Mouse (Mus musculus): Measurements from ENCODE around the gene Hoxb9. TPM values are rescaled to one million over a fixed set of nuclear protein-coding genes. Genes with fewer than 3 reads are reported as not detected.

The Hoxb9 gene
- polyA plus RNA-seq, 1 experiment: 27.8 TPM

DNA sequence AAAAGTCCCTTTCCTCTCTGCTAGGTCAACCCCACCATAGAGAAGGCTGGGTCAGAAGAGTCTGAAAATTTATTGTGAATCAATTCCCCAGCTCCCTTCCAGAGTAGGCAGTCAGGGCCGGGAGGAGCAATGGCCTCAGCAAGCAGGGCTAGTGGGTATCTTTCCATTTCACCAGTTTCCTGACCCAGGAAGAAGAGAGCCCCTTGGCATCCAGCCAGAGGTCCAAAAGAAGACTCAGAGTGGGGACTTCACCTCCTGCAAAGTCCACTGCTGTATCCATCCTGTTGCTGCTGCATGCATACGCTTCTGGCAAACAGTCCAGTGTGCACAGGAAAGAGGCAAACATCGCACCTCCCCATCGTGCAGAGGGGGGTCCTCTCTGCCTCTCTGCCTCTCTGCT is 4.6 kb downstream of the Hoxb9 start:
- WGBS: 17% methylated on average over 4 of the region's 4 CpGs
- H3K27me3 ChIP-seq (replicated peaks; ENCODE audit: control insufficient read depth, insufficient read depth, low read length): no peaks in the 10 kb centered on the region
- no peak overlapping the region for H3K4me3 ChIP-seq (ENCODE audit: insufficient read depth, low read depth, low read length)
- peak; percentile 67 for DNase-seq
- no peaks in the 10 kb centered on the region for H3K36me3 ChIP-seq (ENCODE audit: control insufficient read depth, insufficient read depth, low read length)
- H3K27ac ChIP-seq (ENCODE audit: insufficient read depth, low read depth, low read length): peak overlapping the region; percentile 42; the same call in 1 of the 2 replicates
- no peak for TF ChIP-seq POLR2A (IDR thresholded peaks at IDR 0.05; ENCODE audit: low read depth, low read length)
- no peak for TF ChIP-seq CTCF (conservative IDR thresholded peaks at IDR 0.05; ENCODE audit: insufficient read depth, insufficient read length, low read depth, low read length)
- H3K4me1 ChIP-seq (ENCODE audit: control insufficient read depth, insufficient read depth, low read length): peaks cover 18% of the 10 kb centered on the region; the same call in 1 of the 2 replicates

DNA sequence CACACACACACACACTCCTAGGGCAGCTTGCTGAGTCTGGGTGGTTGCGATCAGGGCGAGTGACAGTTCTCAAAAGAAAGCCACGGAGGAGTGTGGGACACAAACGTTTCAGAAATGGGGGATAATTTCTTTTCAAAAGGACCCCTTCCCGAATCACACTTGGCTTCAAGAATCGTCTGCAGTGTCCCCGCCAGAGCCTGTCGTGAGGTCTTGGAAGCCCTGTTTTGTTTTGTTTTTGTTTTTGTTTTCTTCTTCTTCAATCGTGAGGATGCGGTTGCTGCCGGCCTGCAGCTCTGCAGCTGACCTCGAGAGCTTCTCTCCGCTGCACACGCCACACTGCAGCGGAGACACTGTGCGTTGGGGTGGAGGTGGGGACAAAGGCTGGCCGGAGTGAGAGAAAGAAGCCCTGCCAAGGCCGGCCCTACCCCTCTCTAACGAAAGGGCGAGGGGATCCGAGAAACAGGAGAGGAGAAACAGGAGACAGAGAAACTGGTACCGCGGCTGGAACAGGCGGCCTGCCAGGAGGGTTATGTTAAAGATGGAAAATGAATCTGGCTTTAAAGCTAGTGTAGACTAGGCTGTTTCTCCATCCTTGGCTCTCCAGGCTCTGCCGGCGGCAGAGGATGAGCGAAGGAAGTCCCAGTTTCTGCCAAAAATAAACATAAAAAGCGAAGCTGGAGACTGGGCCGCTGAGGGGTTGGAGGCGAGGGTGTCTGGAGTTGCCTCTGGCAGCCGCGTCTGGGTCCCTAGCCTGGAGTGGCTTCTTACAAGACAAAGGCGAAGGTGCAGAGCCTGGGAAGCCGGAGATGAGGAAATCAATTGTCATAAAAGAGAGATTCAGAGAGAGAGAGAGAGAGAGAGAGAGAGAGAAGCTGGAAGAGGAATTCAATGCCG is 6.1 kb downstream of the Hoxb9 start:
- H3K36me3 ChIP-seq (ENCODE audit: control insufficient read depth, insufficient read depth, low read length): no peaks in the 10 kb centered on the region
- no peaks in the 10 kb centered on the region for H3K27me3 ChIP-seq (replicated peaks; ENCODE audit: control insufficient read depth, insufficient read depth, low read length)
- no peak for TF ChIP-seq POLR2A (IDR thresholded peaks at IDR 0.05; ENCODE audit: low read depth, low read length)
- no peak for TF ChIP-seq CTCF (conservative IDR thresholded peaks at IDR 0.05; ENCODE audit: insufficient read depth, insufficient read length, low read depth, low read length)
- H3K27ac ChIP-seq (ENCODE audit: insufficient read depth, low read depth, low read length): peak overlapping the region; percentile 72
- DNase-seq: no peak
- 24% methylated on average over 35 of the region's 35 CpGs for WGBS
- H3K4me1 ChIP-seq (ENCODE audit: control insufficient read depth, insufficient read depth, low read length): peaks cover 17% of the 10 kb centered on the region; the same call in 1 of the 2 replicates
- peak overlapping the region; percentile 39 for H3K4me3 ChIP-seq (ENCODE audit: insufficient read depth, low read depth, low read length)

- peak overlapping the region; percentile 72 for H3K27ac ChIP-seq (ENCODE audit: insufficient read depth, low read depth, low read length)
- peak overlapping the region; percentile 42 for H3K4me3 ChIP-seq (ENCODE audit: insufficient read depth, low read depth, low read length)
- DNase-seq: no peak
- H3K4me1 ChIP-seq (ENCODE audit: control insufficient read depth, insufficient read depth, low read length): peaks cover 12% of the 10 kb centered on the region; the same call in 1 of the 2 replicates
- WGBS: 27% methylated on average over 14 of the region's 14 CpGs
- H3K27me3 ChIP-seq (replicated peaks; ENCODE audit: control insufficient read depth, insufficient read depth, low read length): no peaks in the 10 kb centered on the region
- TF ChIP-seq POLR2A (IDR thresholded peaks at IDR 0.05; ENCODE audit: low read depth, low read length): no peak
- no peak for TF ChIP-seq CTCF (conservative IDR thresholded peaks at IDR 0.05; ENCODE audit: insufficient read depth, insufficient read length, low read depth, low read length)
- no peaks in the 10 kb centered on the region for H3K36me3 ChIP-seq (ENCODE audit: control insufficient read depth, insufficient read depth, low read length)
These were observed 7.1 kb downstream of the Hoxb9 start for GRCm38 (mm10) chr11:96278324-96278723.

DNA sequence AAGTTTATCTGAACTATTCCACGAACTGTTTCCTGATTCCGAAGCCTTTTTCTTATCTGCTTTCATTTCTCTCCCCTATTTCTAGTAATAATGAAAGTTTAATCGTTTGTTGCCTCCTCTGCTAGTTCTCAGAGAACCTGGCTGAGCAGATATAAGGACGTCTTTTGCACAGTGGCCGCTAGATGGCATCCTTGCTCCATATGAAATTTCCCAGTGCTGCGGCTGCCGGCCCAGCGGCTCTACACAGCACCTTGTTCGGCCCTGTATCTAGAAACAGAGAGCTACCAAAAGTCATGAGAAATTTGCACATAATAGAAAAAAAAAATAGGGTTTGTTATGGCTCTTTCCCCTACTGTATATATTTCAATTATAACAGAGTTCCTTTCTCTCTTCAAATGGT is 7.5 kb downstream of the Hoxb9 start:
- under 1% methylated on average over 9 of the region's 9 CpGs for WGBS
- no peak overlapping the region for H3K27ac ChIP-seq (ENCODE audit: insufficient read depth, low read depth, low read length)
- no peaks in the 10 kb centered on the region for H3K27me3 ChIP-seq (replicated peaks; ENCODE audit: control insufficient read depth, insufficient read depth, low read length)
- TF ChIP-seq CTCF (conservative IDR thresholded peaks at IDR 0.05; ENCODE audit: insufficient read depth, insufficient read length, low read depth, low read length) (peak; percentile 86), POLR2A (IDR thresholded peaks at IDR 0.05; ENCODE audit: low read depth, low read length) (no peak)
- no peak overlapping the region for H3K4me3 ChIP-seq (ENCODE audit: insufficient read depth, low read depth, low read length)
- peak; percentile 96 for DNase-seq
- H3K4me1 ChIP-seq (ENCODE audit: control insufficient read depth, insufficient read depth, low read length): peaks cover 12% of the 10 kb centered on the region; the same call in 1 of the 2 replicates
- H3K36me3 ChIP-seq (ENCODE audit: control insufficient read depth, insufficient read depth, low read length): no peaks in the 10 kb centered on the region

GRCm38 (mm10) chr11:96279421-96280233 is 8.4 kb downstream of the Hoxb9 start:
- Histone ChIP-seq H3K27ac (ENCODE audit: insufficient read depth, low read depth, low read length) (peak overlapping the region; percentile 99), H3K4me1 (ENCODE audit: control insufficient read depth, insufficient read depth, low read length) (peaks cover 9% of the 10 kb centered on the region; the same call in 1 of the 2 replicates), H3K36me3 (ENCODE audit: control insufficient read depth, insufficient read depth, low read length) (no peaks in the 10 kb centered on the region), H3K4me3 (ENCODE audit: insufficient read depth, low read depth, low read length) (peak overlapping the region; percentile 53), H3K27me3 (replicated peaks; ENCODE audit: control insufficient read depth, insufficient read depth, low read length) (no peaks in the 10 kb centered on the region)
- 22% methylated on average over 31 of the region's 31 CpGs for WGBS
- DNase-seq: peak; percentile 73
- TF ChIP-seq CTCF (conservative IDR thresholded peaks at IDR 0.05; ENCODE audit: insufficient read depth, insufficient read length, low read depth, low read length): no peak
- TF ChIP-seq POLR2A (IDR thresholded peaks at IDR 0.05; ENCODE audit: low read depth, low read length): no peak

DNA sequence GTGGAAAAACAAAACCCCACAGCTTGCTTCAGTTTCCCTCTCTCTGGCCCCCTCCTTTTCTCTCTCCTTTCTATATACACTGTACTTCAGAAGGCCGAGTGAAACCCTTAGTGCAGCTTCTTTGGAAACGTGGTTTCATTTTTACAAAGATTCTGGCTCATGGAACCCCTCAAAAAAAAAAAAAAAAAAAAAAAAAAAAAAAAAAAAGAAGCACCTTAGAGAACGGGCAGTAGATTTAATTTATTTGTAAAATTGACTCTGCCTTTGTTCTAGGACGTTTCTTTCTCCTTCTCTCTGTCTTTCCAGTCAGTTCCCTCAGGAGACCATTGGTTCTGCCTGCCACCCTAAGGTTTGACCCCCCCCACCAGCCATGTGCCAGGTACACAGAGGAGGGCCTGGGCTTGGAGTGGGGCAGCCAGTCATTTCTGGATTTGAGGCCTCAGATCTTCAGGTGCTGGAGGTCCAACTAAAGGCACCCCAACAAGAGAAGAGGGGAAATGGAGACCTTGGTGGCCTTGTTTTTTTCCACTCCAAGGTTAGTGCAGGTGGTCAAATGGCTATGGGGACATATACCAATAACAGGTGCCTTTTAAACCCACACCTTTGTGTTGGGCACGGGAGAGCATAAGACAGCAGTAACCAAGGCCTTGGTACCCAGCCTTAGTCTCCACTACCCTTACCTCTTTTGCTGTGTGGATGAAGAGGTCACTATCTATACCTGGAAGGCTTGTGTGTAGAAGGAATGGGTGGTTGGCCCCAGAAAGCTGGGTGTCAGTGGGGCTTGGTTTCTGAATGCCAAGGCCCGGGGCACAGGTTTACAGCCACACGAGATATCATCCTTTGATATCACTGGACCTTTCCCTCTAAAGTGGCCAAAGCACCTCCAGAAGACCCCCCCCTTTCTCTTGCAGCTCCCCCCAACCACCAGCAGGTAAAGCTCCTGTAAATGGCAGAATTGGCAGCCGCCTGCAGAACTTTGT is 9.4 kb downstream of the Hoxb9 start:
- no peaks in the 10 kb centered on the region for H3K27me3 ChIP-seq (replicated peaks; ENCODE audit: control insufficient read depth, insufficient read depth, low read length)
- WGBS: 38% methylated on average over 8 of the region's 8 CpGs
- no peaks in the 10 kb centered on the region for H3K36me3 ChIP-seq (ENCODE audit: control insufficient read depth, insufficient read depth, low read length)
- peak overlapping the region; percentile 55 for H3K4me3 ChIP-seq (ENCODE audit: insufficient read depth, low read depth, low read length)
- H3K27ac ChIP-seq (ENCODE audit: insufficient read depth, low read depth, low read length): peak overlapping the region; percentile 99
- peak; percentile 76 for DNase-seq
- H3K4me1 ChIP-seq (ENCODE audit: control insufficient read depth, insufficient read depth, low read length): peaks cover 9% of the 10 kb centered on the region; the same call in 1 of the 2 replicates
- no peak for TF ChIP-seq POLR2A (IDR thresholded peaks at IDR 0.05; ENCODE audit: low read depth, low read length)
- no peak for TF ChIP-seq CTCF (conservative IDR thresholded peaks at IDR 0.05; ENCODE audit: insufficient read depth, insufficient read length, low read depth, low read length)
